Mouse (Mus musculus): ENCODE results near the gene Aak1. TPM values are rescaled to one million over a fixed set of nuclear protein-coding genes. Genes with fewer than 3 reads are reported as not detected.

Aak1 gene
- total and polyA plus RNA-seq, 2 experiments from 2014 or later = 32.6 to 80.8 TPM

DNA sequence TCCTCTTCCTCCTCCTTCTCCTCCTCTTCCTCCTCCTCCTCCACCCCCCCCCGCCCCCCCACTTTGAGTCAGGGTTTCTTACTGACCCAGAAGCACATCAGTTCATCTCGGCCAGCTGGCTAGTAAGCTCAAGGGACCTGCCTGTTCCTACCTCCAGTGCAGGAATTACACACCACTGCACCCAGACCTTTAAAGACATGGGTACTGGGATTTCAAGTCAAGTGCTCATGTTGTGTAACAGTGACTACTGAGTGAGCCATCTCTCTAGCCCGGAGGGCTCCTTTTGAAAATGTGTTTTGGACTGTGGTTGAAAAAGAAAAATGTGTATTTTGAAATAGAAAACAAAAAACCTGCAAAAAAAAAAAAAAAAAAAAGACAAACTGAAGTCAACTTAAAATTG lies 50.6 kb downstream of the Aak1 start:
- no peaks in the 10 kb centered on the region for H3K27me3 ChIP-seq (ENCODE audit: insufficient read depth, low read length)
- no peaks in the 10 kb centered on the region for H3K36me3 ChIP-seq (ENCODE audit: insufficient read depth, low read length)
- no peak for TF ChIP-seq CTCF (IDR thresholded peaks at IDR 0.05; ENCODE audit: low read depth)
- no peak overlapping the region for H3K4me3 ChIP-seq (ENCODE audit: low read length)
- H3K9me3 ChIP-seq (ENCODE audit: low read length) = no peaks in the 10 kb centered on the region
- ATAC-seq (no peak), DNase-seq (ENCODE audit: low spot score) (no peak)
- H3K27ac ChIP-seq = no peak overlapping the region
- no peak overlapping the region for H3K9ac ChIP-seq (replicated peaks; ENCODE audit: low read length)
- H3K4me2 ChIP-seq (ENCODE audit: low read depth, low read length) = no peak overlapping the region
- H3K4me1 ChIP-seq (ENCODE audit: insufficient read depth, low read length) = no peaks in the 10 kb centered on the region
- WGBS = 84% methylated on average over 3 of the region's 3 CpGs

GRCm38 (mm10) chr6:86900546-86900945 lies 51.2 kb downstream of the Aak1 start:
- H3K4me2 ChIP-seq (ENCODE audit: low read depth, low read length) = no peak overlapping the region
- H3K4me3 ChIP-seq (ENCODE audit: low read length) = no peak overlapping the region
- H3K9me3 ChIP-seq (ENCODE audit: low read length) = no peaks in the 10 kb centered on the region
- DNase-seq (ENCODE audit: low spot score) = no peak
- H3K9ac ChIP-seq (replicated peaks; ENCODE audit: low read length) = no peak overlapping the region
- WGBS = 92% methylated on average over 3 of the region's 3 CpGs
- H3K27ac ChIP-seq = no peak overlapping the region
- no peaks in the 10 kb centered on the region for H3K4me1 ChIP-seq (ENCODE audit: insufficient read depth, low read length)
- H3K36me3 ChIP-seq (ENCODE audit: insufficient read depth, low read length) = no peaks in the 10 kb centered on the region
- no peak for TF ChIP-seq CTCF (IDR thresholded peaks at IDR 0.05; ENCODE audit: low read depth)
- ATAC-seq = no peak
- H3K27me3 ChIP-seq (ENCODE audit: insufficient read depth, low read length) = no peaks in the 10 kb centered on the region

- WGBS = 81% methylated on average over 2 of the region's 2 CpGs
- Histone ChIP-seq H3K9me3 (ENCODE audit: low read length) (no peaks in the 10 kb centered on the region), H3K9ac (replicated peaks; ENCODE audit: low read length) (no peak overlapping the region), H3K27me3 (ENCODE audit: insufficient read depth, low read length) (no peaks in the 10 kb centered on the region), H3K4me2 (ENCODE audit: low read depth, low read length) (no peak overlapping the region), H3K36me3 (ENCODE audit: insufficient read depth, low read length) (no peaks in the 10 kb centered on the region), H3K4me3 (ENCODE audit: low read length) (no peak overlapping the region), H3K27ac (no peak overlapping the region), H3K4me1 (ENCODE audit: insufficient read depth, low read length) (no peaks in the 10 kb centered on the region)
- DNase-seq (ENCODE audit: low spot score) (no peak), ATAC-seq (no peak)
- no peak for TF ChIP-seq CTCF (IDR thresholded peaks at IDR 0.05; ENCODE audit: low read depth)
Measured at GRCm38 (mm10) chr6:86905500-86905899, 56.2 kb downstream of the Aak1 start.

DNA sequence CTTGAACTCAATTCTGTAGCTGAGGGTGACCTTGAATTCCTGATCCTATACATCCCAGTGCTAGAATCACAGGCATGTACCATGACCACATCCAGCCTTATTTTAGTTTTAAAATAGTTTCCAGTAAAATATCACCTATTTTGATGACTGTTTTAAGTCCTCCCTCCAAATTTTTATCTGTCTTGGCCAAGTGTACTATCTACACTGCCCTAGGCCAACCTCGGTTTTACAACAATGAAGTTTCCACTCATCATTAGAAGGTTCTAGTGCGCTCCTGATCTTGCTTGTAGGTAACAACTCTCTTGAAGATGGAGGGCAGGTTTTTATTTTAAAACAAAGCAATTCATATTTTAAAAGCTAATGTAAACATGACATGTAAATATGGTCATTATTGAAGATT lies 57.9 kb downstream of the Aak1 start:
- ATAC-seq = no peak
- Histone ChIP-seq H3K4me3 (ENCODE audit: low read length) (no peak overlapping the region), H3K4me1 (ENCODE audit: insufficient read depth, low read length) (no peaks in the 10 kb centered on the region), H3K9ac (replicated peaks; ENCODE audit: low read length) (no peak overlapping the region), H3K27ac (no peak overlapping the region), H3K36me3 (ENCODE audit: insufficient read depth, low read length) (no peaks in the 10 kb centered on the region), H3K9me3 (ENCODE audit: low read length) (no peaks in the 10 kb centered on the region), H3K27me3 (ENCODE audit: insufficient read depth, low read length) (no peaks in the 10 kb centered on the region), H3K4me2 (ENCODE audit: low read depth, low read length) (no peak overlapping the region)
- DNase-seq (ENCODE audit: low spot score) = no peak
- TF ChIP-seq CTCF (IDR thresholded peaks at IDR 0.05; ENCODE audit: low read depth) = no peak
- WGBS = 96% methylated on average over 2 of the region's 2 CpGs

DNA sequence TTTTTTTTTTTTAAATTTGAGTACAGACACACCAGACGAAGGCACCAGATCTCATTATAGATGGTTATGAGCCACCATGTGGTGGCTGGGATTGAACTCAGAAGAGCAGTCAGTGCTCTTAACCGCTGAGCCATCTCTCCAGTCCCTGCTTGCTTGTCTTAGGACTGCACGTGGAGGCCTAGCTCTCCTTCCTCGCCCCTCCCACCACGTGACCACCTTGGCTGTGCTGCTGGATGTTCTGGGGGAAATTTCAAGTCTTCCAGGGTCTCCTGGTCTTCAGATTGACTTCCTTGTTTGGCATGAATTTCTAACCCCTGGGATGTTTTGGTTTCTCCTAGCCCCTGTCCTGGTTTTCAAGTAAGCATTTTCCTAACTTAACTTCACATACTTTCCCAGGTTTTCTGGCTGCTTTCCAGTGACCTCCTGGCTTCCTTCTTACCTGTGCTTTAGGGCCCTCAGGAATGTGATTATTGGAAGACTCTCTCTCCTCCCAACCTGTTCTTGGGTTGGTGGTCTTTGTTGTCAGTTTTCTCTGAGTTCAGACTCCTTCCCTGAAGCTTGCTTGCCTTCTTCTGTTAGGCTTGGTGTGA lies 59.3 kb downstream of the Aak1 start:
- WGBS = 65% methylated on average over 5 of the region's 5 CpGs
- no peak for ATAC-seq
- no peak for TF ChIP-seq CTCF (IDR thresholded peaks at IDR 0.05; ENCODE audit: low read depth)
- H3K4me1 ChIP-seq (ENCODE audit: insufficient read depth, low read length) = no peaks in the 10 kb centered on the region
- H3K4me3 ChIP-seq (ENCODE audit: low read length) = no peak overlapping the region
- H3K27ac ChIP-seq = no peak overlapping the region
- no peaks in the 10 kb centered on the region for H3K36me3 ChIP-seq (ENCODE audit: insufficient read depth, low read length)
- H3K9me3 ChIP-seq (ENCODE audit: low read length) = no peaks in the 10 kb centered on the region
- no peaks in the 10 kb centered on the region for H3K27me3 ChIP-seq (ENCODE audit: insufficient read depth, low read length)
- no peak overlapping the region for H3K9ac ChIP-seq (replicated peaks; ENCODE audit: low read length)
- DNase-seq (ENCODE audit: low spot score) = no peak
- no peak overlapping the region for H3K4me2 ChIP-seq (ENCODE audit: low read depth, low read length)

GRCm38 (mm10) chr6:86909881-86910280 lies 60.6 kb downstream of the Aak1 start:
- no peaks in the 10 kb centered on the region for H3K9me3 ChIP-seq (ENCODE audit: low read length)
- H3K4me3 ChIP-seq (ENCODE audit: low read length) = no peak overlapping the region
- no peak for TF ChIP-seq CTCF (IDR thresholded peaks at IDR 0.05; ENCODE audit: low read depth)
- no peak overlapping the region for H3K27ac ChIP-seq
- no peak overlapping the region for H3K4me2 ChIP-seq (ENCODE audit: low read depth, low read length)
- no peak overlapping the region for H3K9ac ChIP-seq (replicated peaks; ENCODE audit: low read length)
- ATAC-seq (no peak), DNase-seq (ENCODE audit: low spot score) (no peak)
- no peaks in the 10 kb centered on the region for H3K27me3 ChIP-seq (ENCODE audit: insufficient read depth, low read length)
- WGBS = 83% methylated on average over 7 of the region's 7 CpGs
- no peaks in the 10 kb centered on the region for H3K4me1 ChIP-seq (ENCODE audit: insufficient read depth, low read length)
- no peaks in the 10 kb centered on the region for H3K36me3 ChIP-seq (ENCODE audit: insufficient read depth, low read length)

GRCm38 (mm10) chr6:86916157-86916820 lies 67.0 kb downstream of the Aak1 start:
- DNase-seq (ENCODE audit: low spot score) (no peak), ATAC-seq (no peak)
- Histone ChIP-seq H3K27ac (no peak overlapping the region), H3K4me1 (ENCODE audit: insufficient read depth, low read length) (peaks cover 3% of the 10 kb centered on the region; the same call in 1 of the 2 replicates), H3K27me3 (ENCODE audit: insufficient read depth, low read length) (no peaks in the 10 kb centered on the region), H3K36me3 (ENCODE audit: insufficient read depth, low read length) (no peaks in the 10 kb centered on the region), H3K9ac (replicated peaks; ENCODE audit: low read length) (no peak overlapping the region), H3K4me3 (ENCODE audit: low read length) (no peak overlapping the region), H3K9me3 (ENCODE audit: low read length) (no peaks in the 10 kb centered on the region), H3K4me2 (ENCODE audit: low read depth, low read length) (no peak overlapping the region)
- WGBS = 78% methylated on average over 5 of the region's 5 CpGs
- no peak for TF ChIP-seq CTCF (IDR thresholded peaks at IDR 0.05; ENCODE audit: low read depth)
